Mouse (Mus musculus): ENCODE measurements at regions not wholly inside any gene's neighbourhood (a gene's known extent, or its start where the extent isn't known, plus 50 kb on each side); places are given as distances from the start of the nearest gene placed in this dataset.

DNA sequence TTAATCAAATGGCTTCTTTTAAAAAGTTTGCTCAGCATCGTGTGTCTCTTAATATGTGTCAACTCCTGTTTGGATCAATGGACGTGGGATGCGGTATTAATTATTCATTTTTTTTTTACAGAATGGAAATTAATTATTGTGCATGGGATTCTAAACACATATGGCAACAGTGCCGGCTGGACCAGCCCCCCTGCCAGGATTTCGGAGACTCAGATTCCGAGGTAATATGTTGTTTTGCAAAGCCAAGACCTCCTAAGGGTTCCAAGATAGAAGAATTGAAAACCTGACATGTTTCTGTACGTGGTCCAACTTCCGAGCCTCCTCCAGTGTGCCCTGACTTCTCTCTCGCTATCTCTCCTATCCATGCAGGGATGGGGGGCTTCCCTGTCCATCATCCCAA lies 170.4 kb downstream of the 3110018I06Rik start:
- no peak overlapping the region for H3K9ac ChIP-seq (ENCODE audit: low read length)
- 0 out of 4 replicates have a peak, but pooled peaks cover 0 to 3% of the 10 kb centered on the region in 2 experiments for H3K4me1 ChIP-seq (ENCODE audit: control insufficient read depth in 2 of 2, insufficient read depth in 2 of 2, low read length in 2 of 2)
- no peaks in the 10 kb centered on the region for H3K9me3 ChIP-seq (ENCODE audit: control insufficient read depth, low read length)
- H3K4me2 ChIP-seq (ENCODE audit: low read length) = no peak overlapping the region
- no peak overlapping the region for H3K4me3 ChIP-seq (ENCODE audit: control insufficient read depth in 1 of 2, insufficient read depth in 1 of 2, low read depth in 1 of 2, low read length in 2 of 2)
- no peaks in the 10 kb centered on the region for H3K27me3 ChIP-seq (ENCODE audit: control insufficient read depth, insufficient read depth, low read length)
- WGBS = 81% methylated on average over 9 of the region's 9 CpGs
- H3K27ac ChIP-seq (replicated peaks in 1 of 2; ENCODE audit: control insufficient read depth in 1 of 2, insufficient read depth in 1 of 2, low read depth in 2 of 2, low read length in 2 of 2) = no peak overlapping the region
- no peaks in the 10 kb centered on the region for H3K36me3 ChIP-seq (ENCODE audit: control insufficient read depth, insufficient read depth, low read length)
- no peak for ATAC-seq (ENCODE audit: insufficient number of reproducible peaks, insufficient read depth, low FRiP score, low read depth)

DNA sequence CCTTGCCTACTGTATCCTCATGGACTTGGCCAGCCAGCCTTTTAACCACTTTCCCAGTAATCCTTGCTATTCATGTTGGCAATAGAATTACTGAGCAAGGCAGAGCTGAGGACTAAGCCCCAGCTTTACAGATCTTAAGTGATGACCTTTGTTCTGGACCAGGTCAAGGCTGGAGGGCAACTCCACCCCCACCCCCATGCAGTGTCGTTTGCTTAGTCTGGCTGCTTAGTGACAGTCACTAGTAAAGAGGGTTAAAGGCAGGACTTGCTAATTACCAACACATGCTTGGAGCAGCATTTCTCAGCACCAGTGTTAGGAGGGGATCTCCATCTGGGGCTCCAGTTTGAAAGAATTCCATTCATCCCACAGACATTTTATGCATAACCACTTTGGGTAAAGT lies 174.2 kb downstream of the 3110018I06Rik start:
- no peak overlapping the region for H3K4me3 ChIP-seq (ENCODE audit: control insufficient read depth in 1 of 2, insufficient read depth in 1 of 2, low read depth in 1 of 2, low read length in 2 of 2)
- 17% methylated on average over 1 of the region's 1 CpGs for WGBS
- no peaks in the 10 kb centered on the region for H3K27me3 ChIP-seq (ENCODE audit: control insufficient read depth, insufficient read depth, low read length)
- H3K36me3 ChIP-seq (ENCODE audit: control insufficient read depth, insufficient read depth, low read length) = no peaks in the 10 kb centered on the region
- no peaks in the 10 kb centered on the region for H3K9me3 ChIP-seq (ENCODE audit: control insufficient read depth, low read length)
- H3K27ac ChIP-seq (replicated peaks in 1 of 2; ENCODE audit: control insufficient read depth in 1 of 2, insufficient read depth in 1 of 2, low read depth in 2 of 2, low read length in 2 of 2) = no peak overlapping the region
- H3K4me2 ChIP-seq (ENCODE audit: low read length) = no peak overlapping the region
- no peak for ATAC-seq (ENCODE audit: insufficient number of reproducible peaks, insufficient read depth, low FRiP score, low read depth)
- no peak overlapping the region for H3K9ac ChIP-seq (ENCODE audit: low read length)
- H3K4me1 ChIP-seq (ENCODE audit: control insufficient read depth in 2 of 2, insufficient read depth in 2 of 2, low read length in 2 of 2) = no peaks in the 10 kb centered on the region

DNA sequence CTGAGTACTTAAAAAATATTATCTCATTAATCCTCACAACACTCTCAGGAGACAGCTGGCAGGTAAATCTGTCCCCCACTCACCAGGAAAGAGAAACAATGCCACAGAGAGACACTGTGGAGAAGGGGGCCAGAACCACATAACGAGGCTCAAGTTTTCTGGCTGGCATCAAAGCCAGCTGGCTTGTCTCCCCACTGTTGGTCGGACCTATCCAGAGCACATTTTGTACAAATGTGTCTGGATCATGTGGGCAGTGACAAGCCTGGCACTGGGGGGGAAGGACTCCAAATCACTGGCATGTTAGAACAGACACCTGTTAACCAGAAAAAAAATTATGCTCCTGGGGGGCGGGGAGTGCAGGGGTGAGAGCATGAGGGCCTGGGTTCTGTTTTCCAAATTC lies 179.4 kb downstream of the 3110018I06Rik start:
- no peaks in the 10 kb centered on the region for H3K27me3 ChIP-seq (ENCODE audit: control insufficient read depth, insufficient read depth, low read length)
- H3K36me3 ChIP-seq (ENCODE audit: control insufficient read depth, insufficient read depth, low read length) = no peaks in the 10 kb centered on the region
- ATAC-seq (ENCODE audit: insufficient number of reproducible peaks, insufficient read depth, low FRiP score, low read depth) = no peak
- no peaks in the 10 kb centered on the region for H3K9me3 ChIP-seq (ENCODE audit: control insufficient read depth, low read length)
- no peak overlapping the region for H3K4me3 ChIP-seq (ENCODE audit: control insufficient read depth in 1 of 2, insufficient read depth in 1 of 2, low read depth in 1 of 2, low read length in 2 of 2)
- H3K27ac ChIP-seq (replicated peaks in 1 of 2; ENCODE audit: control insufficient read depth in 1 of 2, insufficient read depth in 1 of 2, low read depth in 2 of 2, low read length in 2 of 2) = no peak overlapping the region
- 80% methylated on average over 3 of the region's 3 CpGs for WGBS
- H3K9ac ChIP-seq (ENCODE audit: low read length) = no peak overlapping the region
- H3K4me1 ChIP-seq (ENCODE audit: control insufficient read depth in 2 of 2, insufficient read depth in 2 of 2, low read length in 2 of 2) = peaks cover 0 to 2% of the 10 kb centered on the region in 2 experiments; a peak in 1 of 4 replicates
- no peak overlapping the region for H3K4me2 ChIP-seq (ENCODE audit: low read length)

DNA sequence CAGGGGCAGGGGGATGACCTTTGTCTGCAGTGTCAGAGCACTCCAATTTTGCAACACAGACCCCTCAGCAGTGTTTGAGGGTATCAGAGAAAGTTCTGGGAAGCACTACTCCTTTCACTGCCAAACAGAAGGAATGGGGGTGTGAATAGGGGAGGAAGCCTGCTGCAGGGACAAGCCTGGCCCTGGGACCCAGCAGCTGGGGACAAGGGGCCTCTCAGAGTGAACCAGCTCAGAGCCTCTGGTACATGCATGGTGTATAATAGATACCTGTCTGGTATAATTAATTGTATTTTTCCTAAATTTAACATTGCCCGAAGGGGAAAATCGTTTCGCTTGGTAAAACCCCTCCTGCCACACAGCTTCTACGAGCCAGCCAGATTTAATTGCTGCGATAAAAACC lies 180.6 kb downstream of the 3110018I06Rik start:
- Histone ChIP-seq H3K4me2 (ENCODE audit: low read length) (no peak overlapping the region), H3K4me3 (ENCODE audit: control insufficient read depth in 1 of 2, insufficient read depth in 1 of 2, low read depth in 1 of 2, low read length in 2 of 2) (no peak overlapping the region), H3K27me3 (ENCODE audit: control insufficient read depth, insufficient read depth, low read length) (no peaks in the 10 kb centered on the region), H3K4me1 (ENCODE audit: control insufficient read depth in 2 of 2, insufficient read depth in 2 of 2, low read length in 2 of 2) (peaks cover 0 to 2% of the 10 kb centered on the region in 2 experiments; a peak in 1 of 4 replicates), H3K9me3 (ENCODE audit: control insufficient read depth, low read length) (no peaks in the 10 kb centered on the region), H3K9ac (ENCODE audit: low read length) (no peak overlapping the region), H3K36me3 (ENCODE audit: control insufficient read depth, insufficient read depth, low read length) (no peaks in the 10 kb centered on the region), H3K27ac (replicated peaks in 1 of 2; ENCODE audit: control insufficient read depth in 1 of 2, insufficient read depth in 1 of 2, low read depth in 2 of 2, low read length in 2 of 2) (no peak overlapping the region)
- ATAC-seq (ENCODE audit: insufficient number of reproducible peaks, insufficient read depth, low FRiP score, low read depth) = no peak
- 89% methylated on average over 5 of the region's 5 CpGs for WGBS

DNA sequence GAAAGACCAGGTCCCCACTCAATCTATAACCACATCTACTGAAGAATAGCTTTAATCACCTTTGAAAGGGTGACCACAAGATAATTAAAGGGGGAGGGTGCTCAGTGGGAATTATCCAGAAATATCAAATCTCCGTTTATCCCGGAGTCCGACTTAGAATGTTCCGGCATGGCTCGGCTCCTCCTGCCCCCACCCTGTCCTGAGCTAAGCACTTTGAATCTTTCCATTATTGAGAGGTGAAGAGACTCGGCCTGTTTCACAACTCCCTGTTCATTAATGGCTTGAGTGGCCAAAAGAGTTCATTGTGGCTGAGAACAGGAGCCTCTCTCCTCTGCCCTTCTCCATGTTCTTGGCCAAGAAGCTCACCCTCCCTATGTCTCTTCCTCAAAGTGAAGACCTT lies 181.0 kb downstream of the 3110018I06Rik start:
- no peaks in the 10 kb centered on the region for H3K36me3 ChIP-seq (ENCODE audit: control insufficient read depth, insufficient read depth, low read length)
- WGBS = 89% methylated on average over 6 of the region's 6 CpGs
- H3K9me3 ChIP-seq (ENCODE audit: control insufficient read depth, low read length) = no peaks in the 10 kb centered on the region
- no peak overlapping the region for H3K4me2 ChIP-seq (ENCODE audit: low read length)
- H3K4me3 ChIP-seq (ENCODE audit: control insufficient read depth in 1 of 2, insufficient read depth in 1 of 2, low read depth in 1 of 2, low read length in 2 of 2) = no peak overlapping the region
- no peaks in the 10 kb centered on the region for H3K27me3 ChIP-seq (ENCODE audit: control insufficient read depth, insufficient read depth, low read length)
- H3K9ac ChIP-seq (ENCODE audit: low read length) = no peak overlapping the region
- ATAC-seq (ENCODE audit: insufficient number of reproducible peaks, insufficient read depth, low FRiP score, low read depth) = no peak
- H3K27ac ChIP-seq (replicated peaks in 1 of 2; ENCODE audit: control insufficient read depth in 1 of 2, insufficient read depth in 1 of 2, low read depth in 2 of 2, low read length in 2 of 2) = no peak overlapping the region
- peaks cover 0 to 2% of the 10 kb centered on the region in 2 experiments; a peak in 1 of 4 replicates for H3K4me1 ChIP-seq (ENCODE audit: control insufficient read depth in 2 of 2, insufficient read depth in 2 of 2, low read length in 2 of 2)

DNA sequence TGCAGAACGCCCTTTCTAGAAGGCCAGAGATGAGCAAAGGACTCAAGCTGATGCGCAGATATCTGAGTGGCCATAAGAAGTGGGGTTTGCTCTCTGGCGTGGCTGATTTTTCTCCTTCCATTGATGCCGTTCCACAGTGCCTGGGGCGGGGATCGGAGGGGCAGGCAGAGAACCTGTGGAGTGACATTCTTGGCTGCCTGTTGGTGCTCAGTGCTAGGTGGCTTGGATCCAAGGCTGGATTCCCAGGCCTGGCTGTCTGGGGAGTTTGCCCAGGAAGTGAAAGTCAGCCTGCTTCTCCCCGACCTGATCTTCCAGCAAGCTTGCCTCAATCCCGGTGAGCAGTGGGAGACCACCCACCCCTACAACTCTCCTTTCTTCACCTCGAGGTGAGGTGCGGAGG lies 181.5 kb downstream of the 3110018I06Rik start:
- no peak overlapping the region for H3K27ac ChIP-seq (replicated peaks in 1 of 2; ENCODE audit: control insufficient read depth in 1 of 2, insufficient read depth in 1 of 2, low read depth in 2 of 2, low read length in 2 of 2)
- H3K4me2 ChIP-seq (ENCODE audit: low read length) = no peak overlapping the region
- no peaks in the 10 kb centered on the region for H3K36me3 ChIP-seq (ENCODE audit: control insufficient read depth, insufficient read depth, low read length)
- peaks cover 0 to 2% of the 10 kb centered on the region in 2 experiments; a peak in 1 of 4 replicates for H3K4me1 ChIP-seq (ENCODE audit: control insufficient read depth in 2 of 2, insufficient read depth in 2 of 2, low read length in 2 of 2)
- H3K9ac ChIP-seq (ENCODE audit: low read length) = no peak overlapping the region
- ATAC-seq (ENCODE audit: insufficient number of reproducible peaks, insufficient read depth, low FRiP score, low read depth) = no peak
- WGBS = 66% methylated on average over 10 of the region's 10 CpGs
- no peaks in the 10 kb centered on the region for H3K27me3 ChIP-seq (ENCODE audit: control insufficient read depth, insufficient read depth, low read length)
- H3K9me3 ChIP-seq (ENCODE audit: control insufficient read depth, low read length) = no peaks in the 10 kb centered on the region
- H3K4me3 ChIP-seq (ENCODE audit: control insufficient read depth in 1 of 2, insufficient read depth in 1 of 2, low read depth in 1 of 2, low read length in 2 of 2) = no peak overlapping the region

DNA sequence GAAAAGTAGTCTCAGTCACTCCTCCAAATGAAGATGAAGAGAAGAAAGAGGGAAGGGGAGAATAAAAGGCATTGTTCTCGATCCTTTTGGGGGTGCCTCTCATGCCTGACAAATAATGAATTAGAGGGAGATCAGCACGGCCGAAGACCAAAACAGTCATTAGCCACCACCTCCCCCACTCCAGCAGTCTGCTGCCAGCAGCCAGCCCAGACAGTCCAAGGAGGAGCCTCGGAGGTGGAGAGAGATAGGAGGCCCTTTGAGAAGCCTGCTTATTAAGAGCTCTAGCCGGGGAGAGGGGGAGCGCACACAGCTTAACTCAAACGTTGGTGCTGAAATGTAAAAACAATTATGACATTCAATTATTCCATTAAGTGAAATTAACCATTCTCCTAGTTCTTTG lies 188.6 kb downstream of the 3110018I06Rik start:
- H3K27ac ChIP-seq (replicated peaks in 1 of 2; ENCODE audit: control insufficient read depth in 1 of 2, insufficient read depth in 1 of 2, low read depth in 2 of 2, low read length in 2 of 2) = no peak overlapping the region
- ATAC-seq (ENCODE audit: insufficient number of reproducible peaks, insufficient read depth, low FRiP score, low read depth) = no peak
- no peaks in the 10 kb centered on the region for H3K9me3 ChIP-seq (ENCODE audit: control insufficient read depth, low read length)
- H3K4me1 ChIP-seq (ENCODE audit: control insufficient read depth in 2 of 2, insufficient read depth in 2 of 2, low read length in 2 of 2) = no peaks in the 10 kb centered on the region; a peak in 1 of 4 replicates
- WGBS = 30% methylated on average over 7 of the region's 7 CpGs
- no peak overlapping the region for H3K4me2 ChIP-seq (ENCODE audit: low read length)
- H3K4me3 ChIP-seq (ENCODE audit: control insufficient read depth in 1 of 2, insufficient read depth in 1 of 2, low read depth in 1 of 2, low read length in 2 of 2) = no peak overlapping the region
- no peak overlapping the region for H3K9ac ChIP-seq (ENCODE audit: low read length)
- H3K36me3 ChIP-seq (ENCODE audit: control insufficient read depth, insufficient read depth, low read length) = no peaks in the 10 kb centered on the region
- H3K27me3 ChIP-seq (ENCODE audit: control insufficient read depth, insufficient read depth, low read length) = no peaks in the 10 kb centered on the region

DNA sequence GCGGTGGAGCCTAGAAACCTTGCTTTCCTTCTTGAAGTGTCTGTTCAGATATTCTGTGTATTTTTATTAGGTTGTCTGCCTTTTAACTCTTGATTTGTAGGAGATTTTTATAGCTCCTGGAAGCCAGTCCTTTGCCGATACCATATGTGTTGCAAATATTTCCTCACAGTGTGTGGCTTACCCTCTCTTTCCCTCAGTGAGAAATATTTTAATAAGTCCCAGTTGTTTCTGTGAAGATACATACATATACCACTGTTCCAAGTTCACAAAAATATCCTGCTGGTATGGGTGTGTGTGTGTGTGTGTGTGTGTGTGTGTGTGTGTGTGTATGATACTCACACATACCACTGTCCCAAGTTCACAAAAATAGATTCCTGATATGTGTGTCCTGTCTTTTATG lies 199.0 kb downstream of the 3110018I06Rik start:
- Histone ChIP-seq H3K4me3 (ENCODE audit: control insufficient read depth in 1 of 2, insufficient read depth in 1 of 2, low read depth in 1 of 2, low read length in 2 of 2) (no peak overlapping the region), H3K36me3 (ENCODE audit: control insufficient read depth, insufficient read depth, low read length) (no peaks in the 10 kb centered on the region), H3K4me2 (ENCODE audit: low read length) (no peak overlapping the region), H3K27me3 (ENCODE audit: control insufficient read depth, insufficient read depth, low read length) (no peaks in the 10 kb centered on the region), H3K4me1 (ENCODE audit: control insufficient read depth in 2 of 2, insufficient read depth in 2 of 2, low read length in 2 of 2) (peaks cover 3 to 7% of the 10 kb centered on the region in 2 experiments), H3K27ac (replicated peaks in 1 of 2; ENCODE audit: control insufficient read depth in 1 of 2, insufficient read depth in 1 of 2, low read depth in 2 of 2, low read length in 2 of 2) (no peak overlapping the region), H3K9me3 (ENCODE audit: control insufficient read depth, low read length) (no peaks in the 10 kb centered on the region), H3K9ac (ENCODE audit: low read length) (no peak overlapping the region)
- no peak for ATAC-seq (ENCODE audit: insufficient number of reproducible peaks, insufficient read depth, low FRiP score, low read depth)
- WGBS = 26% methylated on average over 2 of the region's 2 CpGs

Data from heart, embryonic 14.5 days (tissue).